Mouse (Mus musculus): ENCODE measurements at regions not wholly inside any gene's neighbourhood (a gene's known extent, or its start where the extent isn't known, plus 50 kb on each side); places are given as distances from the start of the nearest gene placed in this dataset.
A peak's percentile ranks its signal among the peaks of the same experiment; 100 is the strongest.

DNA sequence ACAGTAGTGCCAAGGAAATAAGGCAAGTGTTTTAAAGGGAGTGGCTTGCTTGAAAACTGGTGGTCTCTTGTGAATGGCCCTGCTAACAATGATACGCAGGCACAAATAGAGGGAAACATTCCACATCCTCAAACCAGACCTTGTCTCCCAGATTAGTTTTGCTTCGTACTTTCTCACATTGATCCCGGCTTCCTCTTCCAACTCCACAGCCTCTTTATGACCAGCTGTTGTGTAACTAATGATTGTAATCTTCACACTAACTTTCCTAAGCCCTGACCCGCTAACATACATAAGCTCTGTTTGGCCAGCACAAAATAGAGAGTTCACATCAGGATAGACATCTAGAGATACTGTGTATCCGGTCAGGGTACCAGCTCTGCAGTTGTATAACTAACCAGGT, 116.3 kb upstream of the Arhgap28 start:
- no peak for DNase-seq (ENCODE audit: low read depth, low spot score)

DNA sequence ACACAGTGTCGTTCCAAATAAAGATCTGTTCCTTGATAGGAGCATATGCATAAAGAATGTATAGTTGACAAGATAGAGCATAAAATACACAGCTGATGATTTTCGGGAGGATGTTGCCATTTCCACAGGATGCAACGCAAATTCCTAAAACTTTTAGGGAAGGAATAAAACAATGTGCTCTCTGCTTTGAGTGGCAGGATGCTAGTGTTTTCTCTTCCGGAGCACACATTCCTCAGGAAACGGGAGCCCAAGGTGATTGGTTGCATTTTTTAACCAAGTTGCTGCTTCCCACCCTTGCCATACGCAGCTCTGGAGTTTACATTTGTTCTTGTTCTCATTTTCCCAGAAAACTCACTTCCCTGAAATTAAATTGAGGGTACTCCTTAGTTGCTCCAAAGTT, 116.8 kb upstream of the Arhgap28 start:
- DNase-seq (ENCODE audit: low read depth, low spot score): no peak

DNA sequence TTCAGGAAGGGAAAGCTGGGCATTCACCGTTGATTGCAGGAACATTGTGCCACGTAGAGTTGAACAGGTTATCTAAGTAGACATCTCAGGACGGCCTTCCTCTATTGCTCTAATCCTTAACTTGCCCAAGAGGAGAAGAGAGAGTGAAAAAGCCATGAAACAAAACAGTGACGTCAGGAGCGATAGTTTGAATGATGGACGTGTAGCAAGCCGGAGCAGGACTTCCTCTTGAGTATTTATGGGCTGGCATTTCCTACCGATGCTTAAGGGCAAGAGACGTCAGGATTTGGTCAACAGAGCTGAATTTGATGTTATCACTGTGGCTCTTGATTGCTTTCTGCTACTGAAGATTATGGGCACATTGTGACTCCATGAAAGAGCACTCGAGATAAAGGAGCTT, 130.5 kb upstream of the Arhgap28 start:
- no peak for DNase-seq (ENCODE audit: low read depth, low spot score)

DNA sequence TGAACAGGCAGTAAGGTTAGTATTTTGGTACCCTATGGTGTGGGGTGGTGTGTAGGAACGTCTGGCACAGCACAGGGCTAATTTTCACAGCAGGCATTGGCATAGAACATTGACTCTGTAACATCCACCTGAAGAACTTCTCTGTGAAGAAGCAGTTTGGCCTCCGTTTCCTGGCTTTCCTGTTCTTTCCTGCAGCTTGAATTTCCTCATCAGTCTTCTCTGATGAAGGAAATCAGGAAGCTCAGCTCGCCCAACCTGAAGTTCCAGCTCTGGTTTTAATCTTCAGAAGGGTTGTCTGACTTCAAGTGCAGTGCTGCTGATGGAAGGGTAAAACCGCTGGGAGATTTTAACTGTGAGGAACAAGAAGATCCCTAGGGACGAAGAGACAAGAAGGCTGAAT, 131.5 kb upstream of the Arhgap28 start:
- DNase-seq (ENCODE audit: low read depth, low spot score): no peak

DNA sequence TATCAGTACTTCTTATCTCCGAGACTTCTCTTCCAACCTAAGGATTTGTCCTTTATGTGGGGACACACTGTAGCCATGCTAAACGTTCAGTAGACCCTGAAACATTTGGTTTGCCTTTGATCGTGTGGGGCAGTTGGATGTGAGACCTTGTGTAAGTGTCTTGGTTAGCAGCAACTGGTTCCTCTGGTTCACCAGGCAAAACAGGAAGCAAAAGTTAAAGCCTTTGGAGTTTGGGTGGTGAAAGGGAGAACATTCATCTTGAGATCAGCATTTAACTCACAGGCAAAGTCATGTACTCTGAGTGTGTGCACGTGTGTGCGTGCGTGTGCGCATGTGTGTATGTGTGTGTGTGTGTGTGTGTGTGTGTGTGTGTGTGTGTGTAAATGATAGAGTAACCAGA, 130.3 kb upstream of the L3mbtl4 start:
- DNase-seq (ENCODE audit: low read depth, low spot score): no peak

DNA sequence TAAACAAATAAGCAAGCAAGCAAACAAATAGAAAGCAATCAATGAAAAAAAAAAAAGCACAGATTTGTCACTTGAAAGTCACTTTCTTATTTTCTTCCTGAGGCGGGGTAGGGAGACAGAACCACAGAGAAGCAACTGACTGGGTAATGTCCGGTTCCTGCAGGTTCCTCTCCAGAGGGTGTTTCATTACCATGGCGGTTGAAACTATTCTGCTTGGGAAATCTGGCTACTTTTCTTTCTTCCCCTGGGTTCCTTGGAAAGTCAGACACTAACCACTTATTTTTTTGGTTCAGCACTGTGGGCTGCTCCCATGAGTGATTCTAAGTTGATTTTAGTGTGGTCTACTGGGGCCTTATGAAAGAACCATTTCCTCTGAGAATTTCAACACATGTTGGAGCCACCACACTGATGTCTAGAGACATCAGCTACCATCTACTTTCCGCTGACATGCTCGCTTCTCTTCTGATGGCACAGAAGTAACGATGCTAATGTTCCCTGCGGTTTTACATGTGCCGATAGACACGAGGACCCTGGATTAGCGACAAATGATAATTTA, 124.3 kb upstream of the L3mbtl4 start:
- DNase-seq (ENCODE audit: low read depth, low spot score): no peak

DNA sequence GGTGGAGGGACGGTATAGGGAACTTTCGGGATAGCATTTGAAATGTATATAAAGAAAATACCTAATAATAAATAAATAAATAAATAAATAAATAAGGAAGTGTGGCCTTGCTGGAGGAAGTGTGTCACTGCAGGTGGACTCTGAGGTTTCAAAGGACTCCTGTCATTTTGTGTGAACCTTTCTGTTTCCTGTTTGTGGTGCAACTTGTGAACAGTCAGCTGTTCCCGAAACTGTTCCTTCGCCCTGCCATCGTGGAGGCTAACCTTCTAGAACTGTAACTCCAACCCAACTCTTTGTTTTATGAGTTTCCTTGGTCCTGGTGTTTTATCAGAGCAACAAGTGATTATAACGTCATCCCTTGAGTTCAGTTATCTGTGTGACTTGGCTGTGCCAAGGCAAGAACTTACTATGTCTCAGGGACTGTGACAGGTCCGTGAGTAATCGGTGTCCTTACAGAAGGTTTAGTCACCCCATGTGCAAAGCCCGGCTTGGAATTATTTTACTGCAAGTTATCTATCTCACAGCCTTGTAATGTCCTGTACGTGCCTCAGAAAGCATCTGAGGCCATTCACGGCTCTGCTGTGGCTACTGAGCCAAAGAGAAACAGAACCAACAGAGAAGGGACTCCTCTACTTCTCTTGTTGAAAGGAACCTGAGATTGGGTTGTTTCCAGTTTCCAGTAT, 121.0 kb upstream of the L3mbtl4 start:
- no peak for DNase-seq (ENCODE audit: low read depth, low spot score)

DNA sequence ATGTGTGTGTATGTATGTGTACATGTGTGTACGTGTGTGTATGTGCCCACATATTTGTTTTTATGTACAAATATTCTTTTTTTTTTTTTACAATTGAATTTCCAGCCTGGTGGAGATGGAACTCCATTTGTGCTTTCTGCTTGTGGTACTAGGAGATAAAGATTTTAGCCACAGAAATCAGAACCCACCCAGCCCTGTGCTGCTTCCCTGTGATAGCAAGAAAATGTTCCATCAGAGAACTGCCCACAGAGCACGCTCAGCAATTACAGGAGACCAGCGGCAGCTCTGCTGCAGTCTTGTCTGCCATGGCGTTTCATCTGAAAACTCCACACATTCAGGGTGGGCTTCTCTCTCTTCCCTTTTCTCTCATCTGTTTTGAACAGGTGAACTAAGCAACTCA, 118.7 kb upstream of the L3mbtl4 start:
- no peak for DNase-seq (ENCODE audit: low read depth, low spot score)

DNA sequence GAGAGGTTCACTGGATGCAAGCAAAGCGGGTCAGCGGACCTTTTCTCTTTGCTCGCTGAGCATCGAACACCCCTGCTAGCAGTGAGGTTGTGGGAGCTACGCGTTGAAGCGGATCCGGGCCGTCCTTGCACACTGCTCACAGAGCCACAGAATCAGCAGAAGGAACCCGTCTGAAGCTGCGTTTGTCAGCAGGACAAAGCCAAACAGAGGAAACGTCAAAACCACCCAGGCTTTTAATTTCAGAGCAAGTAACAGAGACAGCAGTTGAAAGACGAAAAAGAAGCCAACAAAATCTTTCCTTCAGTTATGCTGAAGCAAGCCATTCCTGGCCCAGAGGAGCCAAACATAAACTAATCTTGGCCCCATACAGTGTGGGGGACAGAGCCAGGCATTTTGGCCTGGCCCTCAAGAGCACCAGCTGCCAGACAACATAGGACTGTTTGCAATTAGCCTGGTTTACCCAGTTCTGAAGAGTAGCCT, 115.4 kb upstream of the L3mbtl4 start:
- no peak for DNase-seq (ENCODE audit: low read depth, low spot score)

DNA sequence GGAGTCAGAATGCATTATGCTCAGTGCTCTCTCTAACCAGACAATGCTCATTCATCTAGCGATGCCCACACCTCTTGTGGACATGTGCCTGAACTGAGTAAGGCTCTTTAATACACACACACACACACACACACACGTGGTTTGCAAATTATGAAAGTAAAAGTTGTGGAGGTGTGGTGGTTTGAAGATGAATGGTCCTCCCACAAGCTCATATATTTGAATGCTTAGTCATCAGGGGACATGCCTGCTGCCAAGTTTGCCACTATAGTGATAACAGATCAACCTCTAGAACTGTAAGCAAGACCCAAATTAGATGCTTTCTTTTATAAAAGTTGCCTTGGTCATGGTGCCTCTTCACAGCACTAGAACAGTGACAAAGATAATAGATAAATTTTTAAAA, 112.5 kb upstream of the L3mbtl4 start:
- DNase-seq (ENCODE audit: low read depth, low spot score): no peak

DNA sequence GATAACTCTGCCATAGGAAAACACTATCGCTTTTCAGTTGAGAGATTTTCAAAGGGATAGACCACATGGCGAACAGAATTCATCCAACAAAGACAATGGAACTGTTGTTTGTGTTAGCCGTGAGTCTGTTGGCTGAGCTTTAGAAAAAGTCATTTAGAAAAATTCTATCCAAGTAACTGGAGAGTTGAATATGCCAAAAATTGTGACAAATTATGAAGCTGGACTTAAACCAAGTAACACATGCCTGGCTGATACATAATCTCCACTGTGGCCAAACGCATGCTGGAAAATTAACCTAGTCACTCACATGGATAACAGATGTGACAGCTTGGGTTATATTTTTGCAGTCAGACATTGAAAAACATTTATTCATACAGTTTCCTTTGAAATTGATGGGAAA, 110.1 kb upstream of the L3mbtl4 start:
- DNase-seq (ENCODE audit: low read depth, low spot score): no peak

DNA sequence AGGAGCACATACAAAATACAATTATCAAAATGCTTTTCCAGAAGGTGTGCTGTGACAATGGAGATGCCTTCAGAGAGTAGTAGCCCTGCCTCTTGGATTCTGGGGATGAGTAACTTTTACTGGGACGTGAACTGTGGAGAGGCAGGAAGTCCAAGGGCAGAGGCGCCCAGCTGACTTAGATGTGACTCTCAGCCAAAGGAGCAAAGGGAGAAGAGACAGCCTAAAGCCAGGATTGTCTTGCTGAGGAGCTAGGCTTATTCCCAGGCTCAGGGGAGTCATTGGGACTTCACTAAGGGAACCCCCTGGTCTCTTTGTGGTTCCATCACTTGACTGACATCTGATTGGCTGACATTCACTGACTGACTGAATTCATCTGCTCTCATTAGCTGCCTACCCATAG, 108.9 kb upstream of the L3mbtl4 start:
- DNase-seq (ENCODE audit: low read depth, low spot score): no peak

DNA sequence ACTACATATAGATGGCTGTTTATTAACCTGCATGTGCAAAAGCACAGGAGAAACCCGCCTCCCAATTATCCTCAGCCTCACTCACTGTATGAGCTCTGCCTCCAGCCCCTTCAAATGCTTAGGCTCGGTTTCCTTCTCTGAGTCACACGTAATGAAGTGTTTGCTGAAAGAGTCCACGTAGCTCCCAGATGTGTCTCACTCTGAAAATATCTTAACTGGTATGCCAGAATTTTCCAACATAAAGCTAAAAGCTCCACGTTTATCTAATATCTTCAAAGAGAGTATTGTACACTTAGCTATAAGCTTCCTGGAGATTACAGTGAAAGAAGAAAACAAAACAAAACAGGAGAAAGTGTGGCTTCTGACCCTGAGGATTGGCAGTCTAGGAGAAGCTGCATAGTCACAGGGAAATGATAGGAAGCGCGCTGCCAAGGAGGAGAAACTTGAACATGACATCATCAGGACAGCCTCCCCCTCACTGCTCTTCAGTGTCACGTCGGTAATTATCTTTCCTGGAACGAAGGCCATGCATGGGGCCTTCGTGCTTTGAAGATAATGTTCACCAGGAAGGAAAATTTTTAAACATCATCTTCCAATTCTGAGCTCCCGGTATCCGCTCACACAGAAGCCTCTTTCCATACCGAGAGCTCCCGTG, 108.3 kb upstream of the L3mbtl4 start:
- no peak for DNase-seq (ENCODE audit: low read depth, low spot score)

DNA sequence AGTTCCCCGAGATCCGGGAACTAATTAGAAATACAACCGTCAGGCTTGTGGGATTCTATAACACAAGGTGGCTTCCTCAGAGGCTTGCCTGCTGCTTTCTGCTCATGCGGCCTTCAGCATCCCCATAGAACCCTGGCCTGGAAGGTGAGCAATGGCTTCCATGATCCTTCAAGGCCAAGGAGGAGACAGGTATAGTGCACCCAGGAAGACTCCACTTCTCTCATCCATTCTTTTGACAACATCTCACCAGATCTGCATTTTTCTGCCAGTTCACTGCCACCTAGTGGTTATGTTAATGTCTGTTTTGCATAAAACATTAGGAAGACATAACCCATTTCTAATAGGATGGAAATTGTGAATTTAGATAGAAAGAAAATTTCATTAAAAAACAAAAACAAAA, 107.2 kb upstream of the L3mbtl4 start:
- no peak for DNase-seq (ENCODE audit: low read depth, low spot score)

DNA sequence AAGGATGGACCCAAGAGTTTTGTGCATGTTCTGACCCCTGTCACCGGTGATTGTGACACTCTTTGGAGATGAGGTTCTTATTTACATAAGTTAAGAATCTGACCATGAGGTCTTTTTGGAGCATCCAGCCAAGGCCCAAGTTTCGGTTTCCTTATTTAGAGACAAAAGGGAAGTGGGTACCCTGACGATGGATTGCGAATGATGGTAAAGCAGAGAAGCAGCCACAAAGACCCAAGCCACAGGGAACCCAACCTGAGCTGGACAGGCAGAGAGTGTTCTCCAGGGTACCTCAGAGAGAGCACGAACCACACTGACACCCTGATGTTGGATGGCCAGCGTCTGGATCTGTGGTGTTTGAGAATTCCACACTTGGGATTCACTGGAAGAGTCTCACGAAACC, 100.8 kb upstream of the L3mbtl4 start:
- no peak for DNase-seq (ENCODE audit: low read depth, low spot score)

DNA sequence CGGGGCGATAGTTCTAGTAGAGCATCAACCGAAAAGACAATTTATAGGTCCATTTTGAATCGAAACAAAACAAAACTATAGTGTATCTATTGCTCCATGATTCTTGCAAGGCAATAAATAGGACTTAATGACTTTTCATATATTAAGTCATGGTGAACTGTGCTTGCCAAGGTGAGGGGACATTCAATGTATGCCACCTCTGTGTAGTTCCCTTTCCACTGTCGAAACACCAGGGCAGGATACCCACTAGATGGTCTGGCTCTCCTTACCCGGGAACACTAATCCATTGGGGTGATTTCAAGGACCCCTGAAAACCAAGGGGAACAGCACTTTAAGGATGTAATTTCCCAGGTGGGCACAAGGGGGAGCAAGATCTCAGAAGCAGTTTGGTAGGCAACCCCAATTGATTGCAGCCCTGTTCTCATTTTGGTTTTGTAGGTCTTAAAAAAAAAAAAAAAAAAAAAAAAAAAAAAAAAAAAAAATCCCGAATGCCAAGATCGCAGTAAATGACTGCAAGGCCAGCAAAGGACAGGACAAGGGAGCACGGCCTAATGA, 96.9 kb upstream of the L3mbtl4 start:
- DNase-seq (ENCODE audit: low read depth, low spot score): peak; percentile 9

DNA sequence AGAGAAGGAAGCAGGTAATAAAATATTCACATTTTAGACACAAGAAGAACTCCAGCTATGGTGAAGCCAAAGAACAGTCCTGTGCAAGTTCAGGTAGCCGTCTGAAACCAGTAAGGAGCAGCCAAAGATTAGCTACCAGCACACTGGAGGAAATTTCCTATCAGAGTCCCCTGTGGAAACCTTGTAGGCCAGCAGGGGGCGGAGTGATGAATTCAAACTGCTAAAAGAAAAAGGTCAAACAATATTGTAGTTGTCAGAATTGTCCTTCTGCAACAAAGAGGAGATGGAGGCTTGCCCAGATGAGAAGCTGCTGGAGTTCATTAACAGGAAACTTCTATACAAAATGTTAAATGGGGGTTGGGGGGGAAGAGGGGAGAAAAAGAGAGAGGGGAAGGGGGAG, 95.8 kb upstream of the L3mbtl4 start:
- DNase-seq (ENCODE audit: low read depth, low spot score): peak; percentile 9

DNA sequence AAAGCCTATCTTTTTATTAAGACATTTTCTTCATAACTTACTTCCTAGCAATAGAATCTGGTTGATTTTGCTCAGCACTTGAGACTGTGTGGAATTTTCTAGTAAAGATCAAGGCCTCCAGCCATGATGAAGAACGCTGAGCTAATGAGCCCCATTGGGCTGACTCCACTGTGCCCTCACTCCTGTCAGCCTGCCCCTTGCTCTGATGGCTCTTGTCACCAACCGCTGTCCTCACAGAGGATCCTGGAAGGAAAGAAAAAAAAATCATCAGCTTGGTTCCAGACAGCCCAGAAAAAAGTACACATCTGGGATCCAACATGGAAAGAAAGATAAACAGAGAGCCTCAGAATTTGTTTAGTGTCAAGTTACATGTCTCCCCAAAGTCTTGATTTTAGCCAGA, 88.2 kb upstream of the L3mbtl4 start:
- DNase-seq (ENCODE audit: low read depth, low spot score): no peak

DNA sequence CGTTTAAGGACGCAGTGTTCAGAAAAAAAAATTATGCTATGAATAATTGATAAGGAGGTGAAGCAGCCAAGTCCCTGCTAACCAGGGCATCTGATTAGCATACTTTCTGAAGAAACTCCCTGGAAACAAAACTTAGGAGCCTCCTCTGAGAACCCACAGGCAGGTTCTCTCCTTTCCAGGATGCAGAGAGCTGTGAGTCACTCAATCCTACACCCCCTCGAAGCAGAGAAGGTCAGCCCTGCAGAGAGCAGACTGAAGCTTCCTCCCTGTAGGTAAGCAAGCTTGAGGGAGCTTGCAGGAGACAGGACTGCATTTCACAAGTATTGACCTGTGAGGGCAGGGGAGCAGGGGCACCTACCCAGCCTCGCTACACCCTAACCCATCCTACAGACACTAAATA, 83.7 kb upstream of the L3mbtl4 start:
- DNase-seq (ENCODE audit: low read depth, low spot score): no peak

DNA sequence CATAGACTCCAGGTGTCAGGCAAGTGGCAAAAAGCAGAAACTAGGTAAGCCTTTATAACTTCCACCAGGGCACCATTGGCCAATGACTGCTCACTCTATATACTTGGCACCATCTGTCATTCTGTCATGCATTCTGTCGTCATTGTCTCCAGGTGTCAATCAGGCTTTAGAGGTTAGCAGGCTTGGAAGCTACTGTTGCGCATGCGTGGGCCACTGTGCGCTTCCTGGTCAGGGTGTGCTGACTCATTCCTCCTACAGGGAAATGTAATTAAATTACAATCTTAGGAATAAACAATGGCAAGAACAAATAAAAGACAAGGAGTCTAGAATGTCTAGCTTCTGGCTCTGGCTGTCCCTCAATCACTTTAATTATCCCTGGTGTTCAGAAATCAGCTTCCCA, 68.1 kb upstream of the L3mbtl4 start:
- no peak for DNase-seq (ENCODE audit: low read depth, low spot score)

DNA sequence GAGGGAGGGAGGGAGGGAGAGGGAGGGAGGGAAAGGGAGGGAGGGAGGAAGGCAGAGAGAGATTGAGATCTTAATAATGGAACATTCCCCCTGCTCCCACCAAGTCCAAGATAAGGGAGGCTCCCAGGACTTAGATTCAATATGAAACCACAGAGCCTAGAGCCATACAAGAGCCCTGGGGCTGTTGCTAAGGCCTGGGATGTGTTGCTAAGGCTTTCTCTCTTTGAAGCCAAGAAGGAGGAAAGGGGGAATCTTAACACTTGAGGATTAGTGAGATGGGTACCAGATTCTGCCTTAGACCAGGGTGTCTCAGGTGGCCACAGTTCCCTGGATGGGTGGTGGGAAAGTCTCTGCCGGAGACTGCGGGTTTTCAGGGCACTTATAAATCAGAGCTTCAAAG, 64.8 kb upstream of the L3mbtl4 start:
- DNase-seq (ENCODE audit: low read depth, low spot score): no peak

DNA sequence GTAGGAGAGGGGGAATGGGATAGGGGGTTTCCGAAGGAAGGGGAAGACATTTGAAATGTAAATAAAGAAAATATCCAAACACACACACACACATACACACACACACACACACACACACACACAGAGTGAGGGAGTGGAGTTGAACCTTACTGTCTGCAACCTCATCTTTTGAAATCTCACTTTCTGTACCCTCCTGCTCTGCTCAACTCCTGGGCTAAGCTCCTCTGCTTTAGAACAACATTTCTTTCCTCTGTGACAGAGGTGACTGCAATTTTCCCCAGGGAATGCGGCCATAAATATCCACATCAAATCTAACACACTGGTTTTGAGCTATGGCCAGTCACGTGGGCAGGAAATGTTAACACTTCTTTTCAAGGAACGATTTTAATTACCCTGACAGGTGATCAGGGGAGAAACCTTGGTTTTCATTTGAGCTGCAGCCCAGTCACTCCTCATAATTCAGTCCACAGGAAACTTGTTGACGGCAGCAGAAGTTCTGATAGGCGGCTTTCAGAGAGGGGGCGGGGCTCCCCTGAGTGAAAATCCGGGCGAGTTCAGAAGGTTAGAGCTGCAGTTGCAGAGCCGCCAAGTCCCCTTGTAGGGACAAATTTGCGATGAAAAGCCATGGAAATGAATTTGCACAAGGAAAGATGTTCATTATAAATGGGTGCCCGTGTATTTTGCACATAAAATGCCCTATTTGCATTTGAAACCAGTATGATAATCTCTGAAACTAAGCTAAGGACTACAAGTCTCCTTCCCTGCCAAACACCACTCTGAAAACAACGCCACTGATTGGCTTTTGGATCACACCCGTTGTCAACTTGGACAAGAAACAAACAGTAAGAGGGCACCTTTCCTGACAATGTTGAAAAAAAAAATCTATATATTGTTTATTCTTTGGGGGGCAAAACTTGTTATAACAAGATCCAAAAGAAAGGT, 63.0 kb upstream of the L3mbtl4 start:
- peak; percentile 1 for DNase-seq (ENCODE audit: low read depth, low spot score)

All from WW6 (cell line).